Mouse (Mus musculus) liver, embryonic 12.5 days (tissue): ENCODE measurements around the gene Zbtb32. TPM values are rescaled to one million over a fixed set of nuclear protein-coding genes. Genes with fewer than 3 reads are reported as not detected.

Source experiments
- ATAC-seq: fragments of 200-750 bp; cut with Nextera tagmentation; 2 replicates; pipeline ENCODE4 v1.8.0; 2017; ENCODE audit warnings: moderate number of reproducible peaks, mild to moderate bottlenecking, moderate library complexity
- H3K27ac ChIP-seq: fragments of 300-500 bp; sonication (generic); 2 replicates; pipeline ENCODE4 v1.5.1; 2016; ENCODE audit warnings: mild to moderate bottlenecking
- H3K27me3 ChIP-seq: fragments of 300-500 bp; sonication (generic); replicated peaks from 2 replicates; pipeline ENCODE4 v1.6.1; 2016; ENCODE audit warnings: mild to moderate bottlenecking, moderate library complexity
- H3K36me3 ChIP-seq: fragments of 300-500 bp; sonication (generic); 2 replicates; pipeline ENCODE4 v1.6.1; 2016; ENCODE audit warnings: mild to moderate bottlenecking, moderate library complexity
- H3K4me1 ChIP-seq: fragments of 300-500 bp; sonication (generic); 2 replicates; pipeline ENCODE4 v1.6.1; 2016
- H3K4me2 ChIP-seq: fragments of 300-500 bp; sonication (generic); 2 replicates; pipeline ENCODE4 v1.6.1; 2016; ENCODE audit warnings: mild to moderate bottlenecking, moderate library complexity
- H3K4me3 ChIP-seq: fragments of 300-500 bp; sonication (generic); 2 replicates; pipeline ENCODE4 v1.5.1; 2016; ENCODE audit warnings: mild to moderate bottlenecking, moderate library complexity
- H3K9ac ChIP-seq: fragments of 300-500 bp; sonication (generic); 2 replicates; pipeline ENCODE4 v1.6.1; 2016; ENCODE audit warnings: mild to moderate bottlenecking, moderate library complexity
- H3K9me3 ChIP-seq: fragments of 300-500 bp; sonication (generic); replicated peaks from 2 replicates; pipeline ENCODE4 v1.6.1; 2016; ENCODE audit warnings: mild to moderate bottlenecking, moderate library complexity
- WGBS: fragments of 180-500 bp; shearing (Covaris S2); methylation state at CpG from one replicate; pipeline ENCODE4 v1.1.7; 2016; ENCODE audit not compliant: insufficient replicate concordance; 5-methylcytosine and 5-hydroxymethylcytosine counted together
- polyA plus RNA-seq: library from polyadenylated mRNA; unstranded; fragments of >200 nt; fragmentation: Nextera tagmentation; extraction: Ambion mirVana; gene quantifications from 2 replicates; pipeline ENCODE4 v1.2.1, GENCODE M21; 2016

The Zbtb32 gene
- polyA plus RNA-seq, 1 experiment from 2014 or later, result 0.20 TPM

DNA sequence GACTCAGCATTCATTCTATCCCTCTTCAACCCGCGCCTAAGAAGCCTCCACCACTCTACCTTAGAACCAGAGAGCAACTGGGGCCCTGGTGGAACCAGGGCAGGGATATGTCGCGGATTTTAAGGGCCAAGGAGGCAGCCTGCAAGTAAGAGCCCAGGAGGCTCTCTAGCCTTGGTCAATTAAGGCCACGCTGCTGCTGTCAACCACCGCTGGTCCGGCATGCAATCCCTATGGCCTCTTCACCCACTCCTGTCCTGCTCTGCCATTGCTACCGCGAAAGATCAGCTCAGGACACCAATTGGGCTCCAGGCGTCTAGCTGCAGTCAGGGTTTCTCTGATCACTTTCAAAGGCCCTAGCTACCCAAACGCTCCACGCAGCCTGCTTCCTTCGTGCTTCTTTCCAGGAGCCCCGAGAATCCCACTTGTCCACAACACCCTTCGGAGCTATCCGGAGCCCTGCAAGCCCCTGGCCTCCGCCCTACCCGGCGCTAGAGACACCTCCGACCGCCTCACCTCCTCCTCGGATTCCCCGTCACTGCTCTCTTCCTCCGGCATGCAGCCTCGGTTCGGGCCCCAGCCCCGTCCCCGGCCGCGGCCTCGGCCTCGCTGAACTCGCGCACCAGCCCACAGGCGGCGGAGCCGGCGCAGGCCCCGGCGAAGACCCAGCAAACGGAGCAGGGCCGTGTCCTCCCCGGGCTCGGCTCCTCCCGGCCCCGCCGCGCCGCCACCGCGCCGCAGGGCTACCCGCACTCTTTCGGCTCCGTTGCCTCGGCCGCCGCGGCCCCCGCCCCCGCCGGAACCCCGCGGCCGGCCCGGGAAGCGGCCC, 10.7 kb downstream of the Zbtb32 start:
- peak overlapping the region; percentile 100 for H3K4me3 ChIP-seq
- under 1% methylated on average over 67 of the region's 67 CpGs for WGBS
- ATAC-seq, result peak; percentile 27

DNA sequence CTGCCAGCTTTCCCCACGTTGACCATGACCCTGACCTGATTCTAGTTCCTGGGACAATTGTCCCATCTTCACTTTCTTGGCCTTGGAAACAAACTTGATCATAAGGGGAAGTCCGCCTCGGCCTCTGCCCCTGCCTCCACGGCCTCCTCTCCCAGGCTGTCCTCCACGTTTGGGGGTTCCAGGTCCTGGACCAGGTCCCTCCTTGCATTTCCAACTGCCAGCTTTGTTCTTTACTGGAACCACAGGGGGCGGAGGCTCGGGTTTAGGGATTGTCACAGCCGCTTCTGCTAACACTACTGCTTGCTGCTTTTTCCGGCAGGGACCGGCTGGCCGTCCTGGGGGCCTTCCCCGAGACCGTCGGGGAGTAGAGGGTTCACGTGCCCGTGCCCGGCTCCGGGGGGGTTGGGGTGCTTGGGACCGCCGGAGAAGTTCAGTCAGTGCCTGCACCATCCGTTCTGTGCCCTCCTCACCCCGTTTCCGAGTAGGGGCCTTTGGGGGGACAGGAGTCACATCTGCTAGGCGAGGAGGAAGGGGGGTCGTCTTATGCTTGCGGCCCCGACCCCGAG, 12.2 kb downstream of the Zbtb32 start:
- Histone ChIP-seq H3K4me1 (peaks cover 21% of the 10 kb centered on the region), H3K9me3 (no peaks in the 10 kb centered on the region), H3K4me3 (peak overlapping the region; percentile 100), H3K27ac (no peak overlapping the region), H3K36me3 (peaks cover 55% of the 10 kb centered on the region), H3K9ac (peak overlapping the region; percentile 100; the same call in 1 of the 2 replicates), H3K27me3 (no peaks in the 10 kb centered on the region), H3K4me2 (peak overlapping the region; percentile 94)
- WGBS, result 86% methylated on average over 28 of the region's 28 CpGs
- no peak for ATAC-seq

More for the DNA sequence above, 10.7 kb downstream of the Zbtb32 start:
- Histone ChIP-seq H3K9me3 (no peaks in the 10 kb centered on the region), H3K36me3 (peaks cover 39% of the 10 kb centered on the region), H3K9ac (peak overlapping the region; percentile 100), H3K27me3 (no peaks in the 10 kb centered on the region), H3K4me1 (peaks cover 23% of the 10 kb centered on the region), H3K27ac (peak overlapping the region; percentile 92), H3K4me2 (peak overlapping the region; percentile 94)

DNA sequence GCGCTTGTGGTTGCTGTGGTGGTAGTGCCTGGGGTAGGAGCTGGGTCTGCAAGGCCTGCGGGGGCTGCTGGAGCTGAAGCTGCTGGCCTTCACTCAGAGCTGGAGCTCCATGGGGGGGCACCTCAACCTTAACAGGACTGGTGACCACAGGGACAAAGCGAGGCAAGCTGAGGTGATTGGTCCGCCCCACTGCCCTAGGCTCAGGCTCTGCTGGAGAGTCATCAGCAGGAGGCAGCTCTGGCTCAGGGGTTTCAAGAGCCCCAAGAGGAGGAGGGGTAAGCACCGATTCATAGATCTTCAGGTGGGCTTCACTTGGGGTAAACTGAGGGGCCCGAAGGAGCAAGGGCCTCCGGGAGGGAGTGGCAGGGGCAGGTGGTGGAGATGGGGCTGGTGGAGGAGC, 13.5 kb downstream of the Zbtb32 start:
- peaks cover 68% of the 10 kb centered on the region for H3K36me3 ChIP-seq
- ATAC-seq, result no peak
- no peak overlapping the region for H3K9ac ChIP-seq
- H3K27me3 ChIP-seq, result no peaks in the 10 kb centered on the region
- WGBS, result 95% methylated on average over 7 of the region's 7 CpGs
- H3K4me3 ChIP-seq, result no peak overlapping the region
- no peak overlapping the region for H3K4me2 ChIP-seq
- no peak overlapping the region for H3K27ac ChIP-seq
- peaks cover 21% of the 10 kb centered on the region for H3K4me1 ChIP-seq
- H3K9me3 ChIP-seq, result no peaks in the 10 kb centered on the region

DNA sequence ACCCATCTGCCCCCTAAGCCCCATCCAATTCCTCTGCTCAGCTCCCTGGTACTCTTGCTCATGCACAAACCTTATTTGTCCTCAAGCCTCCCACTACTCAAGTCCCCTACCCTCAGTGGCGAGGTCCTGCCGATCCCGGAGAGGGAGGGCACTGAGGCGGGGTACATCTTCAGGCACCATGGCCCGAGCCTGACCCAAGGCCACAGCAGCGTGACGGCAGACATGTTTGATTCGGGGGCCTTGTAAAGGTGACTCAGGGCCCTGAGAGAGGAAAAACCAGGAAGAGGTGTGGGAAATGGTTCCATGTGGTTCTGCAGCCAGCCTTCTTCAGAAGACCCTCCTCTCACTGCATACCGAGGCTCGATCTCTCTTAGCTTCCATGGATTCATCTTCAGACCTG, 14.4 kb downstream of the Zbtb32 start:
- no peak overlapping the region for H3K4me2 ChIP-seq
- no peak overlapping the region for H3K9ac ChIP-seq
- no peak overlapping the region for H3K4me3 ChIP-seq
- ATAC-seq, result no peak
- peaks cover 77% of the 10 kb centered on the region for H3K36me3 ChIP-seq
- WGBS, result 91% methylated on average over 10 of the region's 10 CpGs
- no peaks in the 10 kb centered on the region for H3K27me3 ChIP-seq
- H3K27ac ChIP-seq, result no peak overlapping the region
- H3K9me3 ChIP-seq, result no peaks in the 10 kb centered on the region
- H3K4me1 ChIP-seq, result peaks cover 16% of the 10 kb centered on the region

DNA sequence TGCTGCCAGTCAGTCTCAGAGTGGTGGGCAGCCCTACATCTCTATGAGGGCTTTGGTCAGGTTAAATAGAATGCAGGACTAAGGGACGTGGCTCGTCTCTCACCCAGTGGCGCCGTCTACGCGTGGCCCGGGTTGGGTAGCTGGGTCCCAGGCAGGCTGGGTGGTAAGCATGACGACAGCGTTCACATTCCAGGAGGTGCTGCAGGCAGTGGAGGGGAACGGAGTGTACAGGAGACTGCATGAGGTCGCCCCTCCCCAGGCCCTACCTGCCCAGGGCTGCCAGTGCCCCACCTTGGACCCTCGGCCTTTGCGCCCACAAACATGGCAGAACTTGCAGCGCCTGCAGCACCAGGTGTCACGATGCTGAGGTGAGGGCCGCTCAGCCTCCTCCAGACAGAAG, 17.2 kb downstream of the Zbtb32 start:
- WGBS, result 93% methylated on average over 16 of the region's 16 CpGs

DNA sequence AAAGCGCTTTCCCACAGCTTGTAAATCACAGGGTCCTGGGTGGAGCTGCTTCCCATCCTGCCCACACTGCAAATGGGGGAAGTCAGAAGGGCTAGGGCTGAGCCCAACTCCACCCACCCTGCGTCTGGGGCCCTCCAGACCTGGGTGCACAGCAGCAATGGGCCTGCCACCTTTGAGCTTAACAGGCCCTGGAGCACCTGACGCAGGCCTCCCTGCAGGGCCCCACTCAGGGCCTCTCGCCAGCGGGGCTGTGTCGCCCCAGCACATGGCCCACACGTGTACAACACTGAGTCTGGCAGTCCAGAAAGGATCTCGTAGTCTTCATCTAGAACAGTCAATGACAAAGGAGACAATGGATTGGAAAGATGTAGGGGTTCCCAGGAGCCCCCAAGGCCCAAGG, 18.8 kb downstream of the Zbtb32 start:
- Histone ChIP-seq H3K27ac (no peak overlapping the region), H3K36me3 (peaks cover 100% of the 10 kb centered on the region), H3K9me3 (no peaks in the 10 kb centered on the region), H3K27me3 (no peaks in the 10 kb centered on the region), H3K9ac (no peak overlapping the region), H3K4me3 (no peak overlapping the region), H3K4me2 (no peak overlapping the region), H3K4me1 (no peaks in the 10 kb centered on the region)
- no peak for ATAC-seq
- WGBS, result 86% methylated on average over 8 of the region's 8 CpGs

More for the DNA sequence above, 17.2 kb downstream of the Zbtb32 start:
- H3K4me1 ChIP-seq, result peaks cover 4% of the 10 kb centered on the region
- ATAC-seq, result no peak
- H3K27ac ChIP-seq, result no peak overlapping the region
- peaks cover 100% of the 10 kb centered on the region for H3K36me3 ChIP-seq
- H3K4me2 ChIP-seq, result no peak overlapping the region
- H3K9ac ChIP-seq, result no peak overlapping the region
- no peak overlapping the region for H3K4me3 ChIP-seq
- H3K9me3 ChIP-seq, result no peaks in the 10 kb centered on the region
- no peaks in the 10 kb centered on the region for H3K27me3 ChIP-seq

DNA sequence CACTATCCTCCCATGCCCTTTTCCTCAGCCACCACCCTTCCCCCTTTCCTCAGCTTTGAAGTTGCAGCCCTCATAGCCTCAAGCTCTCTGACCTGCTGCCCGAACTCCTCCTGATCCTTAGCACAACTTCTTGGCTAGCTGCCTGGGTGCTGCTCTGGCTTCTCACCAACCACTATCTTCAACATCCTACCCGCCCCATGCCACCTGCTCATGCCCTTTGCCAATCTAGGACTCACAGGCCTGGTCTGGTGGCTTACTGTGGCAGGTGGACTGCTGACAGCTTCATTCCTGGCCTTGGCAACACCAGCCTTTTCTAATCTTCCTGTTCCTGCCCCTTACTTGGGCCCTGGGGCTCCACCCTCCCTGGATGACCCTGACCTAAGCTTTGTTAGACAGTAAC, 25.7 kb downstream of the Zbtb32 start:
- no peaks in the 10 kb centered on the region for H3K27me3 ChIP-seq
- H3K27ac ChIP-seq, result no peak overlapping the region
- peaks cover 20% of the 10 kb centered on the region for H3K4me1 ChIP-seq
- no peaks in the 10 kb centered on the region for H3K9me3 ChIP-seq
- no peak overlapping the region for H3K9ac ChIP-seq
- H3K4me2 ChIP-seq, result no peak overlapping the region
- ATAC-seq, result no peak
- H3K36me3 ChIP-seq, result peaks cover 100% of the 10 kb centered on the region
- no peak overlapping the region for H3K4me3 ChIP-seq
- WGBS, result 74% methylated on average over 2 of the region's 2 CpGs

DNA sequence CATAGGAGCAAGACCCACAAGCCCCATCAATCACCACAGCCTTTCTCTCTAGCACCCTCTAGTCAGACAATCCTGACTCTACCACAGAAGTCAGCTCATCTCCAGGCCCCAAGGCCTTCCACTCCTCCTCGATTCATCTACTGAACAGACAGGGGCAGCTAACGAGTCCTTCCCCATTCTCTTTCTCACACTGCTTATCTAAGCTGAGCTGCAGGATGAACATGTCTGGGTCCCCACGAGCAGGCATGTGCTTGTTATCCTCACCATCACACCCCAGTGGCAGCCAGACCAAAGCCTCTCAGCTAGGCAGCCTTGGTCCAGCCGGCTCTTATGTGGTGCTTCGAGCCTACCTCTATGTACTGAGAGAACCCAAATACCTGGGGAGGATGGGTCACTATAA, 26.3 kb downstream of the Zbtb32 start:
- 59% methylated on average over 5 of the region's 5 CpGs for WGBS
- 0 out of 2 replicates have a peak, but pooled peaks have one; percentile 36 for ATAC-seq
- no peak overlapping the region for H3K9ac ChIP-seq
- H3K4me3 ChIP-seq, result no peak overlapping the region
- no peak overlapping the region for H3K4me2 ChIP-seq
- 0 out of 2 replicates have a peak overlapping the region, but pooled peaks have one; percentile 43 for H3K27ac ChIP-seq
- H3K4me1 ChIP-seq, result peaks cover 20% of the 10 kb centered on the region
- H3K27me3 ChIP-seq, result no peaks in the 10 kb centered on the region
- H3K9me3 ChIP-seq, result no peaks in the 10 kb centered on the region
- H3K36me3 ChIP-seq, result peaks cover 98% of the 10 kb centered on the region

DNA sequence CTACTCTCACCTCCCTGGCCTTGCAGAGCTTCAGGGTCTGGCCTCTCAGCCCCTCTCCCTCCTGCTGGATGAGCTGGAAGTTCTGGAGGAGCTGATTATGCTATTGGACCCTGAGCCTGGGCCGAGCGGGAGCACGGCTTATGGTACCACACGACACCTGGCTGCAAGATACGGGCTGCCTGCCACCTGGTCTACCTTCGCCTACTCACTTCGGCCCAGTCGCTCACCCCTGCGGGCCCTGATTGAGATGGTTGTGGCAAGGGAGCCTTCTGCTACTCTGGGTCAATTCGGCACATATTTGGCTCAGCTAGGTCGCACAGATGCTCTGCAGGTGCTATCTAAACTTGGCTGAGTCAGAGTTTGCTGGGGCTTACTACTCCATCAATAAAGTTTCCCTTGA, 31.2 kb downstream of the Zbtb32 start:
- Histone ChIP-seq H3K27me3 (no peaks in the 10 kb centered on the region), H3K9me3 (no peaks in the 10 kb centered on the region), H3K27ac (no peak overlapping the region), H3K4me2 (no peak overlapping the region), H3K36me3 (peaks cover 82% of the 10 kb centered on the region), H3K4me1 (peaks cover 21% of the 10 kb centered on the region), H3K4me3 (no peak overlapping the region), H3K9ac (no peak overlapping the region)
- 87% methylated on average over 11 of the region's 11 CpGs for WGBS
- ATAC-seq, result no peak

DNA sequence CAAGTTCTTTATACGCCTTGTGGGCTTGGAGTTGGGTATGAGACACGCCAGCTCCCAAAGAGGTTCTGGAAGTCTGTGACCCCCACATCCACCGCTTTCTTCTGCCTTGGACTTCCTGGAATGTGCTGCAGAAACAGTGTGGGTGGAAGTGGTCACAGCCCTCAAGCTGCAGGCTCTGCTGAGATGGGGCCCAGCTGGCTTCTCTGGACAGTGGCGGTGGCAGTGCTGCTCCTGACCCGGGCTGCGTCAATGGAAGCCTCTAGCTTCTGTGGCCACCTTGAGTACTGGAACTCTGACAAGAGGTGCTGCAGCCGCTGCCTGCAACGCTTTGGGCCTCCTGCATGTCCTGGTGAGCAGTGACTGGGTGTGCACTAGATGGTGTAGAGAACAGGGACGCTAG, 32.7 kb downstream of the Zbtb32 start:
- H3K4me1 ChIP-seq, result peaks cover 23% of the 10 kb centered on the region
- H3K9ac ChIP-seq, result no peak overlapping the region
- H3K27me3 ChIP-seq, result no peaks in the 10 kb centered on the region
- H3K4me3 ChIP-seq, result no peak overlapping the region
- no peaks in the 10 kb centered on the region for H3K9me3 ChIP-seq
- no peak for ATAC-seq
- H3K36me3 ChIP-seq, result peaks cover 71% of the 10 kb centered on the region
- H3K27ac ChIP-seq, result no peak overlapping the region
- 77% methylated on average over 9 of the region's 9 CpGs for WGBS
- H3K4me2 ChIP-seq, result no peak overlapping the region

DNA sequence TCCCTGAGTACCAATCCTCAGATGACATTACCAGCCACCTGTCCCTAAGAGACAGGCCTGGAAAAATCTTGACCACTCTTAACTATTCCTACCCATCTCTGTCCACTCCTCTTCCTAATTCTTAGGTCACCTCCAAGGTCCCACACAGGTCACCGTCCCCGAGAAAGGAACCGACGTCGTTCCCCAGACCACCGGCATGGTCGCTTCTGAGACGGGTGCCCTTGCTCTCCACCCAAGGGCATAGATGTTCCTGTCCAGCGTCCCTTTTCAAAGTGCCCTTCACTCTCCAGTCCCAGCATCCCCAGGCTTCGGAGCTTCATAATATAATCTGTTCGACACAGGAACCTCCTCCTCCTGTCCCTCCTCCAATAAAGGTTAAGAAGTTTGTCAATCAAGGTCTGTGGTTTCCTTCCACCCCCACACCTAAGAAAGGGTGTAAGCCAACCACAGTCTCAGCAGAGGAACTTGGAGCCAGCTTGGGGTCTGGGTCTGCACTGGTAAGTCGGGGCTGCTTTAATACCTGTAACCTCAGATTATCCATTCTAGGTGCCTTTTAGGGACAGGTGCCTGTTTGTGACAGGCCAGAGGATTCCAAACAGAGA, 33.6 kb downstream of the Zbtb32 start, which contains the start of gene Igflr1:
Gene Igflr1, plus strand, starts transcription at position 458 of the 602 bp plus-strand sequence.
- Histone ChIP-seq H3K27me3 (no peaks in the 10 kb centered on the region), H3K9ac (no peak within 1 kb of the TSS), H3K4me3 (peak within 1 kb of the TSS; percentile 83), H3K36me3 (peaks cover 61% of the 10 kb centered on the region), H3K4me2 (peak within 1 kb of the TSS; percentile 82), H3K9me3 (no peaks in the 10 kb centered on the region), H3K4me1 (peaks cover 30% of the 10 kb centered on the region), H3K27ac (0 out of 2 replicates have a peak within 1 kb of the TSS, but pooled peaks have one; percentile 96)
- 82% methylated on average over 12 of the region's 12 CpGs for WGBS
- ATAC-seq, result no peak

DNA sequence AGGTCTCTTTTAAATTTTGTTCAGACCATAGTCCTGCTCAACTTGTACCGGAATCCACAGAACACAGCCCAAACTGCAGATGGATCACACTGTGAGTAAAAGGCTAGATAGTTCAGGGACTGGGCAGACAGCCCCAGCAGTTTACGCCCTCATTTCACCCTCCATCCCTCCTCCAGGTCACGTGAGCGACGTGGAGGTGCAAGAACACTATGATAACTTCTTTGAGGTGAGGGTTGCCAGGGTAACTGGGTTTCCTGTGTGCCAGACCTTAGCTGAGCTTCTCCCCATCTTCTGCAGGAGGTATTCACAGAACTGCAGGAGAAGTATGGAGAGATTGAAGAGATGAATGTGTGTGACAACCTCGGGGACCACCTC, 34.8 kb downstream of the Zbtb32 start:
- H3K9me3 ChIP-seq, result no peaks in the 10 kb centered on the region
- WGBS, result 19% methylated on average over 6 of the region's 6 CpGs
- peak overlapping the region; percentile 83 for H3K4me3 ChIP-seq
- H3K36me3 ChIP-seq, result peaks cover 49% of the 10 kb centered on the region
- H3K9ac ChIP-seq, result peak overlapping the region; percentile 79
- H3K4me1 ChIP-seq, result peaks cover 35% of the 10 kb centered on the region
- peak overlapping the region; percentile 96 for H3K27ac ChIP-seq
- H3K27me3 ChIP-seq, result no peaks in the 10 kb centered on the region
- H3K4me2 ChIP-seq, result peak overlapping the region; percentile 82
- no peak for ATAC-seq
